Mouse (Mus musculus): Measurements from ENCODE around the gene Prr12.
A peak's percentile ranks its signal among the peaks of the same experiment; 100 is the strongest.
"Not testable (repeated sequence)": the region's sequence is repeated elsewhere in the genome, so short reads cannot be mapped to it uniquely, and the experiment has no call there.

The Prr12 gene

GRCm38 (mm10) chr7:45024281-45025248 is 28.1 kb downstream of the Prr12 start:
- no peak for DNase-seq (ENCODE audit: low read depth, low spot score)

DNA sequence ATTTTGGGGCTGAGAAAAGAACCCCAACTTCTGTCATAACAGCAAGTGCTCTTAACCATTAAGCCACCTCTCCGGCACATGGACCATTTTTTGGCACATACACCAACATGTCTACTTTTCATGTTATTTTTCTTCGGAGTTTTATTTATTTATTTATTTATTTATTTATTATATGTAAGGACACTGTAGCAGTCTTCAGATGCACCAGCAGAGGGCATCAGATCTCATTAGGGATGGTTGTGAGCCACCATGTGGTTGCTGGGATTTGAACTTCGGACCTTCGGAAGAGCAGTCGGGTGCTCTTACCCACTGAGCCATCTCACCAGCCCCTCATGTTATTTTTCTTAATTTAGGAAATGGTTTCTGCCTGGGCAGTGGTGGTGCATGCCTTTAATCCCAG is 29.0 kb downstream of the Prr12 start:
- DNase-seq (ENCODE audit: low read depth, low spot score), result not testable (repeated sequence)

GRCm38 (mm10) chr7:45020225-45020624 is 32.5 kb downstream of the Prr12 start:
- no peak for DNase-seq (ENCODE audit: low read depth, low spot score)

- DNase-seq (ENCODE audit: low read depth, low spot score), result no peak
These were observed 33.6 kb downstream of the Prr12 start for GRCm38 (mm10) chr7:45019031-45019571.

GRCm38 (mm10) chr7:45017242-45018061 is 35.2 kb downstream of the Prr12 start, which contains the start of gene Rras:
Gene Rras, plus strand, starts transcription at chr7:45017961.
- peak; percentile 46 for DNase-seq (ENCODE audit: low read depth, low spot score)

DNA sequence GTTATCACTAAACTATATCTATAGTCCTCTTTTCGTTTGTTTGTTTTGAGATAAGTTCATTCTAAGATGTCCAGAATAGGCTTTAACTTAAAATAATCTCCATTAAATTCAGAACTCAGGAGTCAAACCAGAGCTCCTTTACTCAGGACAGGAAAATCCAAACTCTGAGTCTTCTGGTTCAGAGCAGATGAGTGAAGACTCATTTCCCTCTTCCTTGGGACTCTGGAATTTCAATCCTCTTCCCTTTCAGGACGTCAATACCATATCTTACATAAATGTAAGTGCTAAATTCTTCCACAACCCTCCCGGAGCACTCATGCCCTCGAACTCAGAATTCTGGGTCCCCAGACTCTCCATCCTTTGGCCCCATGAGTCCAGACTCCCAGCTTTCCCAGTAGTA is 35.9 kb downstream of the Prr12 start:
- no peak for DNase-seq (ENCODE audit: low read depth, low spot score)

DNA sequence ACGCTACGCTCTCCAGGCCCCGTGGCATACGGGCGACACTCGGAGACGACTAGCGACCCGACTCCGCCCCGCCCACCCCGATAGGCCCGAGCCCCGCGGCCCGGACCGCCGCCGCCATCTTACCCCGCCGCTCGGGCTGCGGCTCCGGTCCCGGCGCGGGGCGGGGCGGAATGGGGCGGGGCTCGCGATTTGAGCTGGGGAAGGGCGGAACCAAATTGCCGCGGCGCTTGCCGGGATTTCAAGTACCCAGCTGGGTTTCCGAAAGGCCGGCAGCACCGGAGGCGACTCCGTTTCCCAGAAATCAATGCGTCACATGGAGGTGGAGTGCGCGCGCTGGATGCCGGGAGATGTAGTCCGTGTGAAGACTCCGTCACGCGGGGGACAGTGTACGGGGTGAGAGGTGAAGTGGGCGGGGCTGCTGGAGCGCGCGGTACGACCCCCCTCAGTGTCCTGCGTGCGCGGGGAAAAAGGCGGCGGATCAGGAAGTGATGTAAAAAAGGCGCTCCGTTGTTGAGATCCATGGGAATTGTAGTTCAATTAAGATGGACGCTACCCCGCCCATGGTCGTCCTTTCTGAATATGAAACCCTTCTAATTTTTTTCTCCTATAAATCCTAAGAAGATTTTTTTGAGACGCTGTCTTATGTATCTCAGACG is 36.6 kb downstream of the Prr12 start, which contains the start of gene Scaf1:
Scaf1 (minus strand) TSS at position 407 of the 656 bp plus-strand sequence.
- DNase-seq (ENCODE audit: low read depth, low spot score), result peak; percentile 99

DNA sequence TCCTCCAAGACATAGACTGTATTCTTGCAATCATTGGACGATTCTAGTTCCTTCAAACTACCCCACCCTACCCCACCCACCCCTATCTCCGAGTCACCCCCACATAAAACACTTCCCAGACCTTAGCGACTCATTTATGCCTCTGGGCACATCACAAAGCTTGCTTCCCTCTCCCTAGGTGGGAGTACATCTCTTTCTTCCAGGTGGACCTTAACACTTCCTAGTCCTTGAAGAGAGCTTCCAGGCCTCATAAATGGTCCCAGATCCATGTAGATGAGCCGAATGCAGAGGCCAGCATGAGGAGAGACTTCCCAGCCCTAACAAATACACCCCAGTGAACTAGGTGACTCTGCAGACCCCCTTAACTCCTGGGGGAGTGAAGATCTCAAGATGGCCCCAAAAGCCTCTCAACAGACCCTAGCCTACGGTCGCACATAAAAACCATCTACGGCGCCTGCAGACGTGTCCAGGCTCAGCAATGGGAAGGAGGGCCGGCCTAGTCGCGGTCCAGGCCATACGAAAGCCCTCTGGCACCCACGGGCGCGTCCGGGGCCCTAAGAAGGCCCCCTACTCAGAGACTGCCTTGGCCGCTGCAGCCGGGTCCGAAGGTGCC is 37.2 kb downstream of the Prr12 start:
- DNase-seq (ENCODE audit: low read depth, low spot score), result no peak

GRCm38 (mm10) chr7:45014096-45014451 is 38.6 kb downstream of the Prr12 start:
- DNase-seq (ENCODE audit: low read depth, low spot score), result no peak

- no peak for DNase-seq (ENCODE audit: low read depth, low spot score)
These were observed 39.1 kb downstream of the Prr12 start for GRCm38 (mm10) chr7:45013366-45014095.

DNA sequence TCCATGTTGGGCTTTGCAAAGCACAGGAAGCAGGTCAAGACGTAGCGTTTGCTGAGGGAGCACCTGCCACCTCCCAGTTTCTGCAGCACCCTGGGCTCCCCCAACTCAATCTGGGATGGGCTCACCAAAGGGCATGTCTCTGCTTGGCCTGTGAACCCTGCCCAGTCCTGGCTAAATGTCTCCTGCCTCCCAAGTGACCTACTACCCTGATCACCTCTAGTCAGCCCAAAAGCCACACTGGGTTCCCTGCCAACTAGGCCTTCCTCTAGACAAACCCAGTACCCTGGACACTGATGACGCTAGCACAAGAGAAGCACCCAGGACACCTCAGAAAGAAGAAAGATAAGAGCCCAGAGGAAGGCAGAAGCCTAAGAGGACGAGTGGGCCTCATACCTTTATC is 39.9 kb downstream of the Prr12 start:
- DNase-seq (ENCODE audit: low read depth, low spot score), result no peak

- no peak for DNase-seq (ENCODE audit: low read depth, low spot score)
These were observed 40.7 kb downstream of the Prr12 start for GRCm38 (mm10) chr7:45012011-45012410.

DNA sequence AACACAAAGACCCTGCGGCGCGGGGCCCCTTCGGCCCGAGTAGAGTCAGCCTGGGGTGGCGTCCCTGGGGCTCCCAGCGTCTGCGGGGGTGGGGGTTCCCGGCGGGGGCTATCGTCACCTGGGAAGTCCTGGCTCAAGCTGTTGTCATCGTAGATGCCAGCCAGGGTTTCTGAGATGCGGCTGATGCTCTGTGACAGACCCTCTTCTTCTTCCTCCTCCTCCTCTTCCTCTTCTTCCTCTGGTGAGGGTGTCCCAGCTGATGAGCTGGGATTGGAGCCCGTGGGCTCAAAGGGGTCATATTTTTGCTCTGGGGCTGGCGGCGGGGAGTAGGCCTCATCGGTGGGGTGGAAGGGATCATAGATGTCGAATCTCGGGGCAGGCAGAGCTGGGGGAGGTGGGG is 44.3 kb downstream of the Prr12 start:
- DNase-seq (ENCODE audit: low read depth, low spot score), result no peak

GRCm38 (mm10) chr7:45007846-45008245 is 44.8 kb downstream of the Prr12 start:
- no peak for DNase-seq (ENCODE audit: low read depth, low spot score)

DNA sequence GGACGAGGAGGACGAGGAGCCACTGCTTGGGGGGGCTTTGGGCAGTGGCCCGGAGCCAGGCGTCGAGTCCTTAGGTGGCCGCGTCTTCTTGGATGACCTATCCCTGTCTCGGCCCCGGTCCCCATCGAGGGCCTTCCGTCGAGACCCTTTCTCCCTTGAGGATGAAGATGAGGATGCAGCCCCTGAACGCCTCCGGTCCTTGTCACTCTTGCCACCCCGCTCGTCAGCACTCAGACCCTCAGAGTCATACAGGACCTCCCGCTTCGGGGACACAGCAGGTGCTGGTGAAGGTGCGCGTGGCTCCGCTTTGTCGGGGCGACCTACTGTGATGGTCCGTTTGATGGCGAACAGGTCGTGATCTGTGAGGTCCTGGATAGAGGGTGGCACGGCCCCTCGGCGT is 45.5 kb downstream of the Prr12 start:
- no peak for DNase-seq (ENCODE audit: low read depth, low spot score)

- no peak for DNase-seq (ENCODE audit: low read depth, low spot score)
These were observed 46.2 kb downstream of the Prr12 start for GRCm38 (mm10) chr7:45006503-45006902.

DNA sequence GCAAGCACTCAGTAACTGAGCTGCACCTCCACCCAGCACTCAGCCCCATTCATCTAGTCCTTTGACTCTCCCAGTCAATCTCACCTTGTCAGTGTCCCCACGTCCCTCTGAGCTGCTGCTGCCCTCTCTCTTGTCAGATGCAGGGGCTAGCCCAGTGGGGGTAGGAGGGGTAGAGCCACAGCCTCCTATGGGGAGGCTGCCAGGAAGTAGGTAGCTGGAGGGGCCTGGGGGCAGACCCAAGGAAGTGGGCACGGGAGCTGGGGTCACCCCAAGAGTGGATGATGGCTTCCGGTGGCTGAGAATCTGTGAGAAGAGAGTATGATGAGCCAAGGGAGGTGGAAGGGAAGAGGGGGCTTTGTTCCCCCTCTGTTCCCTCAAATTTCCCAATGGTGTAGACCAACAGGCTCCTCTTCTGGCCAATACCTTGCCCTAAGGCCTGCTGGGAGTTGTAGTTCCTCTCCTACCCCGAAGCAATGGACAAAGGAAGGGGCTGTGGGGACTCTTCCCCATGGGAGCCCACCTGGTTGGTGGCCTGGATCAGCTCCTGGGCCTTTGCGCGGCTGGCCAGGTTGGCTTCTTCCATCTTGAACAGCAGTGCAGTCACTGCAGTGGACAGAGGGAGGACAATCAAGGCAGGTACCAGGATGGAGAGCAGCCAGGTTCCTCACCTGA is 47.2 kb downstream of the Prr12 start:
- no peak for DNase-seq (ENCODE audit: low read depth, low spot score)

DNA sequence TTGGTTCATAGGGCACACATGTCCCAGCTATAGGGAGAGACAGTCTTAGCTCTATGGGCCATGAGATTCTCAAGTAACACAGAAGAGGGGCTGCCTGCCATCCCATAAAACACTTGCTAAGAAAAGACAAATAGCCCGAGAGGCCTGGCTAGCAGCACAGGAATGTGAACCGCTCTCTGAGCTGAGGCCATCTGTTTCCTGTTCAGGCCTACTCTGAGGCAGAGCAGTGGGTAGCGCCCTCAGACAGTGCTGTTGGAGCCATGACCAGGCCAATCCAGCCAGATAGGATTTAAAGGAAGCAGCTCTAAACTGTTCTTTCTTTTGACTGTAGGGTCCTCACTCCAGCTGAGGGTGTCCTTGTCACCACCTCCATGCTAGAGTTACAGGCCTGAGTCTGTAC is 48.1 kb downstream of the Prr12 start:
- no peak for DNase-seq (ENCODE audit: low read depth, low spot score)

GRCm38 (mm10) chr7:45002440-45002839 is 50.2 kb downstream of the Prr12 start:
- DNase-seq (ENCODE audit: low read depth, low spot score), result no peak

- DNase-seq (ENCODE audit: low read depth, low spot score), result no peak
These were observed 52.1 kb downstream of the Prr12 start for GRCm38 (mm10) chr7:45000539-45001114.
